Mouse (Mus musculus) midbrain, embryonic 12.5 days (tissue): ENCODE data around the gene Olfr509. TPM values are rescaled to one million over a fixed set of nuclear protein-coding genes. Genes with fewer than 3 reads are reported as not detected.
"Not testable (repeated sequence)": the region's sequence is repeated elsewhere in the genome, so short reads cannot be mapped to it uniquely, and the experiment has no call there.

Experiments
- ATAC-seq: fragments of 200-750 bp; cut with Nextera tagmentation; 2 replicates; pipeline ENCODE4 v1.8.0; 2017; ENCODE audit warnings: low read depth, moderate TSS enrichment, moderate library complexity; ENCODE audit not compliant: low FRiP score
- H3K27ac ChIP-seq: fragments of 300-500 bp; sonication (generic); replicated peaks from 2 replicates; pipeline ENCODE4 v1.5.1; 2016; ENCODE audit warnings: mild to moderate bottlenecking
- H3K27me3 ChIP-seq: fragments of 300-500 bp; sonication (generic); 2 replicates; pipeline ENCODE4 v1.6.1; 2016; ENCODE audit warnings: mild to moderate bottlenecking
- H3K36me3 ChIP-seq: fragments of 300-500 bp; sonication (generic); 2 replicates; pipeline ENCODE4 v1.6.1; 2016
- H3K4me1 ChIP-seq: fragments of 300-500 bp; sonication (generic); 2 replicates; pipeline ENCODE4 v1.6.1; 2016
- H3K4me2 ChIP-seq: fragments of 300-500 bp; sonication (generic); replicated peaks from 2 replicates; pipeline ENCODE4 v1.6.1; 2016; ENCODE audit warnings: mild to moderate bottlenecking, moderate library complexity
- H3K4me3 ChIP-seq: fragments of 300-500 bp; sonication (generic); 2 replicates; pipeline ENCODE4 v1.5.1; 2016; ENCODE audit warnings: mild to moderate bottlenecking
- H3K9ac ChIP-seq: fragments of 300-500 bp; sonication (generic); replicated peaks from 2 replicates; pipeline ENCODE4 v1.6.1; 2016; ENCODE audit warnings: mild to moderate bottlenecking, moderate library complexity
- H3K9me3 ChIP-seq: fragments of 300-500 bp; sonication (generic); 2 replicates; pipeline ENCODE4 v1.6.1; 2016; ENCODE audit warnings: mild to moderate bottlenecking
- WGBS: fragments of 180-500 bp; shearing (Covaris S2); methylation state at CpG from one replicate; pipeline ENCODE4 v1.1.7; 2016; 5-methylcytosine and 5-hydroxymethylcytosine counted together
- polyA plus RNA-seq: library from polyadenylated mRNA; unstranded; fragments of >200 nt; fragmentation: Nextera tagmentation; extraction: Ambion mirVana; gene quantifications from 2 replicates; pipeline ENCODE4 v1.2.1, GENCODE M21; 2016

Olfr509 gene
- polyA plus RNA-seq = not detected in 2 replicates

GRCm38 (mm10) chr7:108651806-108652205 lies at the start of gene Olfr509:
TSS of gene Olfr509 (minus strand) at chr7:108651906.
- no peak within 1 kb of the TSS for H3K4me2 ChIP-seq
- no peak within 1 kb of the TSS for H3K27ac ChIP-seq
- no peak within 1 kb of the TSS for H3K9ac ChIP-seq
- H3K9me3 ChIP-seq = no peaks in the 10 kb centered on the region
- H3K27me3 ChIP-seq = no peaks in the 10 kb centered on the region
- ATAC-seq = no peak
- no peaks in the 10 kb centered on the region for H3K36me3 ChIP-seq
- no peak within 1 kb of the TSS for H3K4me3 ChIP-seq
- no peaks in the 10 kb centered on the region for H3K4me1 ChIP-seq

GRCm38 (mm10) chr7:108678886-108679285 lies 27.2 kb upstream of the Olfr509 start:
- Histone ChIP-seq H3K27ac (no peak overlapping the region), H3K4me2 (no peak overlapping the region), H3K36me3 (no peaks in the 10 kb centered on the region), H3K27me3 (no peaks in the 10 kb centered on the region), H3K4me3 (no peak overlapping the region), H3K4me1 (no peaks in the 10 kb centered on the region), H3K9ac (no peak overlapping the region), H3K9me3 (no peaks in the 10 kb centered on the region)
- WGBS = 86% methylated on average over 4 of the region's 4 CpGs
- no peak for ATAC-seq

GRCm38 (mm10) chr7:108671058-108671457 lies 19.4 kb upstream of the Olfr509 start:
- Histone ChIP-seq H3K27ac (no peak overlapping the region), H3K9me3 (no peaks in the 10 kb centered on the region), H3K27me3 (no peaks in the 10 kb centered on the region), H3K36me3 (no peaks in the 10 kb centered on the region), H3K9ac (no peak overlapping the region), H3K4me1 (no peaks in the 10 kb centered on the region), H3K4me3 (no peak overlapping the region), H3K4me2 (no peak overlapping the region)
- ATAC-seq = no peak
- 77% methylated on average over 1 of the region's 1 CpGs for WGBS

DNA sequence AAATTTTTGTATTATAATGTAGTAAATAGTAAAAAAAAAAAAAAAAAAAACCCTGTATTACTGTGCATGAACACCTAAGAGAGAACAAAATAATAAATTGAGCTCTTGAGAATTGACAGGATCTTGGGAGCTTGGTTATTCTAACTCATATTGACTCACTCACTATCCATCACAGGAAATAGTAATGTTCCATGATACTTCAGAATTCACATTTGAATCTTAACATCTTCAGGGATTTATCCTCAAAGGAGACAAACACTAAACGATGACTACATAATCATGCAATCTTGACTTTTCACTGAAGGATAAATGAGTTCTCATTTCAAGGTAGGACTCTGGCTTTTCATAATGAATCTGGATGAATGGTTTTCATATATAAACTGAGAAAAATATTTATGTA lies 14.4 kb upstream of the Olfr509 start, which contains the start of gene Olfr510:
TSS of gene Olfr510 (plus strand) at position 301 of the 400 bp plus-strand sequence.
- Histone ChIP-seq H3K4me1 (no peaks in the 10 kb centered on the region), H3K9ac (no peak within 1 kb of the TSS), H3K27ac (no peak within 1 kb of the TSS), H3K4me3 (no peak within 1 kb of the TSS), H3K9me3 (no peaks in the 10 kb centered on the region), H3K4me2 (no peak within 1 kb of the TSS), H3K27me3 (no peaks in the 10 kb centered on the region), H3K36me3 (no peaks in the 10 kb centered on the region)
- 89% methylated on average over 1 of the region's 1 CpGs for WGBS
- ATAC-seq = no peak

GRCm38 (mm10) chr7:108662419-108662818 lies 10.7 kb upstream of the Olfr509 start:
- Histone ChIP-seq H3K4me3 (no peak overlapping the region), H3K27ac (no peak overlapping the region), H3K36me3 (no peaks in the 10 kb centered on the region), H3K4me2 (no peak overlapping the region), H3K9ac (no peak overlapping the region), H3K9me3 (no peaks in the 10 kb centered on the region), H3K4me1 (no peaks in the 10 kb centered on the region), H3K27me3 (no peaks in the 10 kb centered on the region)
- WGBS = 85% methylated on average over 3 of the region's 3 CpGs
- no peak for ATAC-seq

- Histone ChIP-seq H3K27me3 (no peaks in the 10 kb centered on the region), H3K9ac (no peak within 1 kb of the TSS), H3K9me3 (no peaks in the 10 kb centered on the region), H3K27ac (no peak within 1 kb of the TSS), H3K36me3 (no peaks in the 10 kb centered on the region), H3K4me2 (no peak within 1 kb of the TSS), H3K4me3 (no peak within 1 kb of the TSS), H3K4me1 (no peaks in the 10 kb centered on the region)
- WGBS = 88% methylated on average over 3 of the region's 3 CpGs
- no peak for ATAC-seq
Observed at GRCm38 (mm10) chr7:108629694-108630093, 22.0 kb downstream of the Olfr509 start, which contains the start of gene Olfr508. TSS of gene Olfr508 (plus strand) at chr7:108629994.

DNA sequence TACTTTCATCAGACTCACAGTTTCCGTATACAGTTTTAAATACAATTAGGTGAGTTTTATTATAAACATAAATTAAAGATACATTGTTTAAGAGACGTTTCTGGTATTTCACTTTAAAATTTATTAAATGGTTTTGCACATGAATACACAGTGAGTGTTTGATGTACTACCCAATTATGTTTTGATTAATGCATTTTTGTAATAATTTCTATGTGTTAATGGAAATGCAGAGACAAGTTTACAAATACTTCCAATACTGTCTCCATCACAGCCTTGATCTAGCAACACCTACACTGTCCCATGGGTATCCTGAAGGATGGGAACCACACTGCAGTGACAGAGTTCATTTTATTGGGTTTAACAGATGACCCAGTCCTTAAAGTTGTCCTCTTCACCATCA lies 30.2 kb downstream of the Olfr509 start, which contains the start of gene Olfr507:
TSS of gene Olfr507 (plus strand) at position 301 of the 400 bp plus-strand sequence.
- no peak within 1 kb of the TSS for H3K4me3 ChIP-seq
- no peak within 1 kb of the TSS for H3K9ac ChIP-seq
- H3K4me1 ChIP-seq = no peaks in the 10 kb centered on the region
- no peaks in the 10 kb centered on the region for H3K27me3 ChIP-seq
- no peaks in the 10 kb centered on the region for H3K9me3 ChIP-seq
- no peak within 1 kb of the TSS for H3K4me2 ChIP-seq
- H3K36me3 ChIP-seq = no peaks in the 10 kb centered on the region
- no peak for ATAC-seq
- WGBS = 80% methylated on average over 2 of the region's 2 CpGs
- H3K27ac ChIP-seq = no peak within 1 kb of the TSS

GRCm38 (mm10) chr7:108616781-108617180 lies 34.9 kb downstream of the Olfr509 start:
- H3K27me3 ChIP-seq, H3K9ac ChIP-seq, H3K27ac ChIP-seq, H3K4me2 ChIP-seq, H3K4me1 ChIP-seq, H3K36me3 ChIP-seq, H3K9me3 ChIP-seq, ATAC-seq, H3K4me3 ChIP-seq: not testable (repeated sequence)
- 55% methylated on average over 3 of the region's 3 CpGs for WGBS

DNA sequence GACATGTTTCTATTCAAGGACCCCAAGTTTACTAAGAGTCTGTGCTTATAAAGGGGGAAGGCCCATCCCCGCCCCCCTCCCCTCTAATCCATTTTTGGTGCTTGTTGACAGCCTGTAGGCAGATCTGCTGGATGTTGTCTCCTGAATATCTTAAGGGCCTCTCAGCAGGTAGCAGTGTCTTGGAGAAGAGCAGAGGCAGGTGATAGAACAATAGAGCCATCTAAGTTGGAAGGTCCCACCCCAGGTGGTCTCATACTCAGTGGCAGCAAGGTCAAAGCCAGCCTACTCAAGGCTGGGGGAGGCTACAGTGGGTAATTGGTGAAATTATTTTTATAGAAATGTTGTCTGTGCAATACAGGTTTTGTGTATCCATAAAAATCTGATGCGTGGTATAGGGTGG lies 37.6 kb downstream of the Olfr509 start:
- no peak for ATAC-seq
- no peak overlapping the region for H3K9ac ChIP-seq
- WGBS = 90% methylated on average over 2 of the region's 2 CpGs
- H3K9me3 ChIP-seq = no peaks in the 10 kb centered on the region
- H3K27ac ChIP-seq = no peak overlapping the region
- no peaks in the 10 kb centered on the region for H3K27me3 ChIP-seq
- H3K4me3 ChIP-seq = no peak overlapping the region
- no peaks in the 10 kb centered on the region for H3K4me1 ChIP-seq
- H3K4me2 ChIP-seq = no peak overlapping the region
- no peaks in the 10 kb centered on the region for H3K36me3 ChIP-seq

DNA sequence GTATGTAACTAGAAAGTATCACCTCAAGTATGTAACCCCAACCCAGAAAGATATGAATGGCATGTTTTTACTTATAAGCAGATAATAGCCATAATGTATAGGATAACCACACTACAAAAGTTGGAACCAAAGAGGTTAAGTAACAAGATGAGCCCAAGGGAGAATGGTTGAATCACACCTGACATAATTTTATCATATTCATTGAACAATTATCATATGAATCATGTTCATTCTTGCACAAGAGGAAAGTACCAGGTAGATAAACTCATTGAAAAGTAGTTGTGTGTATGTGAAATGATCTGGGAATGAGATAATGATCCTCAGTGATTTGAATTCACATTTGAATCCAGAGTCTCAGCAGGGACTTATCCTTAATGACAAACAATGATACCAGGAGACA lies 41.2 kb downstream of the Olfr509 start, which contains the start of gene Olfr506:
TSS of gene Olfr506 (plus strand) at position 301 of the 400 bp plus-strand sequence.
- H3K36me3 ChIP-seq = no peaks in the 10 kb centered on the region
- no peaks in the 10 kb centered on the region for H3K4me1 ChIP-seq
- no peak within 1 kb of the TSS for H3K4me2 ChIP-seq
- H3K9ac ChIP-seq = no peak within 1 kb of the TSS
- ATAC-seq = no peak
- H3K9me3 ChIP-seq = no peaks in the 10 kb centered on the region
- H3K27ac ChIP-seq = no peak within 1 kb of the TSS
- no peak within 1 kb of the TSS for H3K4me3 ChIP-seq
- H3K27me3 ChIP-seq = no peaks in the 10 kb centered on the region

DNA sequence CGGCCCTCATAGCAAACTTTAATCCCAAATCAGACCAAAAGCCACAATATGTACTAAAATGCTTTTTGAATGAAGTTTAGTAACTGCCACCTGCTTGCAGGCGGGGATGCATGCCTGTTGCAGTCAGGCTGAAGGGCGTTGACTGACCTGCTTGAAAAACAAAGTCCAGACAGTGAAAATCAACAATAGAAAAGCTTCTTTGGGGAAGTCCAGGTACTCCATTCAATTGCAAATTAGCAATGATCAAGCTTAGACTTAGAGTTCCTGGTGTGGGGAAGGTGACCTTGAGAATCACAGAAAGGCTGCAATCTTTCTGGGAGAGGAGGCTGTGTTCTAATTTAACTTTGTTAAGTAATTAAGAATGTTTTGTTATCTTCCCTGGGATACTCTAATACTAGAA lies 49.8 kb downstream of the Olfr509 start:
- H3K27me3 ChIP-seq, H3K4me3 ChIP-seq, H3K9me3 ChIP-seq, ATAC-seq, H3K9ac ChIP-seq, H3K4me1 ChIP-seq, H3K4me2 ChIP-seq, H3K36me3 ChIP-seq, H3K27ac ChIP-seq: not testable (repeated sequence)
- WGBS = 82% methylated on average over 3 of the region's 3 CpGs
